Mouse (Mus musculus) WW6 (cell line): ENCODE data around the gene Nckap5.

Experiments
- DNase-seq: peaks from one replicate; pipeline ENCODE4 v3.0.0-alpha.2; 2013; ENCODE audit warnings: low read depth, low spot score

The Nckap5 gene

DNA sequence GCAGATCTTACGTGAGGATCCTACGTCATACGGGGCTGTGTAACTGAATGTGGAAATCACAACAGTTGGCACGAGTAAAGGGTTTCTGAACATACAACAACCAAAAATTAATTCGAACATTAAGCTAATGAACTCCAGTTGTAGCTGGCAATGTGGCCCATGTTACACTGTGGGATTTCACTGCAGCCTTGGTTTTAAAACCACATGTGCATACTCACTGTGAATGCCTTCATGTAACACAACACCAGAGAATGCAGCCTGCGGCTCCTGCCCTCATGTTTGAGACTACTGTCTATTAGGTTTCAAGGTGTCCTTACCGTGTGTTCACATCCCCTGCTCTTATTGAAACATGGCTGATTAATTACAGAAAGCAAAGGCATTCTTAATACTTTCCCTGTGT is 269.7 kb downstream of the Nckap5 start:
- DNase-seq, result no peak

DNA sequence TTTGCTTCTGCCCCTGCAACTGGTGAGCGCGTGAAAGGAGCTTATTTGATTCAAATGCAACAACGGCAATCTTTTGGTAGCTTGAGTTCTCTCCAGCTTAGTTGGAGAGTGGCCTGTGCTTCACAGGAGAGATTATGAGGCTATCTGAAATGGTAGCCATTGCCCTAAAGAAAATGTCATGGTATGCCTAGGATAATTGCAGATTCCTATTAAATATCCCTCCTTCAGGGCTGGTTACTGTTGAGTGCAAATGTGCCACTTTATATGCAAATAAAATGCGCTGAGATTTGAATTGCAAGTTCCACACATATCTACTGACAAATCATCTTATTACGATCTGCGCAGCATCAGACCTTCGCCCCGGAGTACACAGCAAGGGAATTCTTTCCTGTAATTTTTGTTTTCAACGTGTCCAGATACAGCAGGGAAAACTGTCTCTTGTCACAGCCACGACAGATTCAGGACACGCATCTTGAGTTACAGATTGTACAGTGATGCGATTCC is 272.8 kb downstream of the Nckap5 start:
- DNase-seq, result no peak

DNA sequence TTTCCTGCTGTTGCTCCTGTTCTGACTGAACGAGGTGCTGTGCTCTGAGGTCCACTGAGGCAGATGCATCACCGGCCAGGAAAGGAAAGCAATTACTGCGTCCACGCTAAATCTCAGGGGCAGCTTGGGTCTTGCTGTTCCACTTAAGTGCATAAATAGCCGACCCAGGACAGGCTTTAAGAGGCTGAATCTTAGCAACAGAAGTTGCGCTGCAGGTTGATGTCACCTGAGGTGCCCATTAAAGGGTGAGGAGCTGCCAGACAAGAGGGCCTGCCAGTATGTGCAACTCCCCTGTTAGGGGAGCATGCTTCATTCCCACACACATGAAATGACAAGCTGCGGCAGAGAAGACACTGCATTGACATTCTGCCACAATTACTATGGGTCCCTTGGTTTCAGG is 282.6 kb downstream of the Nckap5 start:
- DNase-seq, result no peak

DNA sequence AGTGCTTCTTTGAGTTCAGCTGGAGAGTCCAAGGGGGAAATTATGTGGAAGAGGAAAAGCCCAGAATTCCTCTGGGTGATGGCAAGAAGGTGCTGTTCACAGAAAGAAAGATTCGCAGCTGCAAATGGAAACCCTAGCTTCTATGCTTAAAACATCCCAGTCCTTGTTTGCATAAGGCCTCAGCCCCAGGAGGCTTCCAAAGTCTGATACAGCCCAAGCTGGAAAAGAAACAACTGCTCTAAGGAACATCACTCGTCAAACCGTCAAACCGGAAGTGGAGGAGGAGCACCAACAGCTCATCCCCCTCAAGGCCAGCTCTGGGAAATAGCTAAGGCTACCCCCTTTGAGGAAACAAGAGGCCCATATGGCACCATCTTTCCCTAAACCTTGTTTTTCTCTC is 286.1 kb downstream of the Nckap5 start:
- no peak for DNase-seq

DNA sequence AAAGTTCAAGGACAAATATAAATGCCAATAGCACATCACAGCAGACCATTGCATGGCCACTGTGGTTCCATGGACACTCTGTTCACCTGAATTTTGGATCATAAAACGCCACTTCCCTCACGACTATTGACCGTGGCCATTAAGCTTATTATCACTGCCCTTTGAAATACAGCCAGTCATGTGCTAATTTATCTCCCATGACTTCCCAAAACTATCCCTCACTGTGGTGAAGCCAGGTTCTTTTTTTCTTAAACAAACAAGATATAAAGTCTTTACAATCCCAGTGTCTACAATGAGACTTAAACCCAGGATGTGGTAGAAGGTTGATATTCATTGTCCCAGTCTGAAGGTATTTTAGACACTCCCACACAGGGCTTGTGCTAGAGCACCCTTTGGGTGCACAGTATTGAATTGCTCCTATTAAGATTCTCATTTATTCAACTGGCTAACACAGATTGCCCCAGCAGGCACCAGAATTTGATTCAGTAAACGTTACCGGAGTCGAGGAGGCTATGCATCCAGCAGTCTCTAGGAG is 293.3 kb downstream of the Nckap5 start:
- no peak for DNase-seq

DNA sequence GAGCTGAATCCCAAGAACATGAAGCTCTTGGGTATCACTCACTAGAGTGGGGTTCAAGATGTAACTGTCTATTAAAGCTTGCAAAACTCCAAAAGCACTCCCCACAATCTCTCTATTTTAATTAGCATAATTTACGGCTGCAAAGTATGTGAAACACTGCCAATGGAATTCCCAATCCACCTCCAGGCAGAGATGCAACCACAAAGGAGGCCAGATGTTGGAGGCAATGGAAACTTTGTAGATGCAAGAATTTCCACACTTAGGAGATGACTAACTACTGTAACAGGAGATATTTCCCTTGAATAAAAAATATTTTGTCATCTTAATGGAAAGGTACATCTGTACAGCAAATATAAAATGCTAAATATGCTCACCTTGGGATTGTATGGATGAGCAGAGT is 295.1 kb downstream of the Nckap5 start:
- no peak for DNase-seq

DNA sequence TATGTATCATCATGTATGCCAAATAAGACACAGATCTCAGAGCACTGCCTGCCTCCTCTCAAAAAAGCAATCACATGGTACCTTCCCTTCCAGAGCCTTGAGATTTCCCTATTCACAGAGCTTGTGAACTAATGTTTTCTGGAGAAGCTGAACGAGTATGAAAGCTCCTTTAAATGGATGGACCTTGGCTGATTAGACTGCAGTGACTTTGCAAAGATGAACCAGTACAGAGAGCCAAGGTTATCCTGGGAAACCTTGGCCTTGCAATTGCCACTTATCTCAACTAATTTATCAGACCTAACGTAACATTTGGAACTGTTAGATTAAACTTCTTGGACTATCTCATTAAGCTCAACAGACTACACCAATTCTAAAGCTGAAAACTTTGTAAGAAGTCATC is 296.6 kb downstream of the Nckap5 start:
- DNase-seq, result no peak

DNA sequence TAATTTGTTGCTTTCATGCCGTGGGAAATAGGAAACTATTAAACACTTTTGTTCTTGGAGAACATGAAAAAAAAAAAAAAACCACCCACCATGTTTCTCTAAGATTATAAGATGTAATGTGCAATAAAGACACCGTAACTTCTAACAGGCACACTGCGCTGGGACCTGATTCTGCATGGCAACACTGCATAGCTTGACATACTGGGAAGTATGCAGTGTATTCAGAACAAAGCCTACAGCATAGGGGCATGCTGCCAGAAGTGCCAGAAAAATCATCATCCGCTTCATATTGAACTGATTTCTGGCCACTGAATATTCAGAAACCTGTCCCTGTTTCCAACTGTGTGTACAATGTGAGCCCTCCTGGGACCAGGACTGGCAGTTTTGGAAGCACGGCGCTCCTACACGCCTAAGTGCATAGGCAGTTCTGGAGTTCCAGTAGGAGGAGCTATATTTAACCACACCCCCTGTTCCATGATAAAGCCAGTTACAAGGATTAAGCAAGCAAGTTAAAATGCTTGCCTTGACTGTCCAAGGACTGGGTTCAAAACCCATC is 302.5 kb downstream of the Nckap5 start:
- DNase-seq, result no peak

DNA sequence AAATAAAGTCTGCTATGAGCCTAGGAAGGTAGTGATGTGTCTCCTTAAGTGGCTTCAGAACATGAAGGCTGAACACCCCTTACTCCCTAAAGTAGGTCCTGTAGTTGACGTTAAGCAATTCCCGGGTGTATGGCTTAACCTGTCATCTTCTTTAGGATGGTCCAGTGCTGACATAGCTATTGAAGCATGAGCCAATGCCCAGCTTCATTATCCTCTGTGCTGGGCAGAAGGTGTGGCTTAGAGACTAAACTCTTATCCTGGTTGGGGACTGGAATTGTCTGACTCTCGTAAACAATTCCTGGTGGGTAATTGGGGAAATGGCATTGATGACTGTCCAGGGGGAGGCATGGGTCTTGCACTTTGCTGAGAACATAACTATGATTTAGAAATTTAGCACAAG is 312.5 kb downstream of the Nckap5 start:
- DNase-seq, result no peak

DNA sequence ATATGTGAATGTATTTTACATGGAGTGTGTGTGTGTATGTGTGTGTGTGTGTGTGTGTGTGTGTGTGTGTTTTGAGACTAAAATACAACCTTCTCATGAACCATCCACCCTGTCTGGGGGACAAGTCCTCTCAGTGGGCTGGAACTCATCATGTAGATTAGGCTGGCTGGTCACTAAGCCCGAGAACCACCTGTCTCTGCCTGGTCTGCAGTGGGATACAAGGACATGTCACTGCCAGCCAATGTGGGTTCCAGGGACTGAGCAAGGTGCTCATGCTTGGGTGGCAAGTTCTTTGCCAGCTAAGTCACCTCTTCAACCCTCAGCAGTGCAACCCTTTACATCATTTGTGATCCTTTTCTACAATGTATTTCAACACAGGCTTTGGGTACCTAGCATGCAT is 313.2 kb downstream of the Nckap5 start:
- no peak for DNase-seq

DNA sequence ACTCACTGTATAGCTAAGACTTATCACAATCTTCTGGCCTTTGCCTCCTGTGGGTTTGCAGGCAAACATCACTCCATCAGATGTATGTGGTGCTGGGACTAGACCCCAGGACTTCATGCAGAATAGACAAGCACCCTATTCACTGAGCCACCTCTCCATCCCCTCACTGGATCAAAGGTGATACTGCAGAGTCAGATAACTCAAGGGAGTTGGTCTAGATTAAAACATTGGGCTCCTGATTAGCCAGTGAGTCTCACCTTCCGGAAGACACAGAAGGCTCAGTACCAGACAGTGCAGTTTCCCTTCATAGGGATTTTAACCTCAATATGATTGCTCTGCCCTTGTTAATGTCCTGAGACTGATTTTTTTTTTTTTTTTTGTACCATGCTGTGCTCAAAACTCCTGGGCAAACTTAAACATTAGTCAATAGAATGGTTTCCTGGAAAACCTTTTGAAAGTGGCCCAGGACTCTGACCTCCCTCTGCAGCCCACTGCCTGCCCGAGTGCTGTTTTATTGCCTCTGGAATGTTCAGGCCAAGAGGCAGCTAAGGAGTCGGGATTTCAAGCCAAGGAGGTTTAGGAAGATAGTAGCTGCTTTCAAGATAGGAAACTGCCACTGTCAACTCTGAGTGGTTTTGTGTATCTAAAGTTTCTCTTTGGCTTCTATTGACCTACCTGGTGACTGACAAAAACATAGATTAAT is 315.4 kb downstream of the Nckap5 start:
- DNase-seq, result no peak

DNA sequence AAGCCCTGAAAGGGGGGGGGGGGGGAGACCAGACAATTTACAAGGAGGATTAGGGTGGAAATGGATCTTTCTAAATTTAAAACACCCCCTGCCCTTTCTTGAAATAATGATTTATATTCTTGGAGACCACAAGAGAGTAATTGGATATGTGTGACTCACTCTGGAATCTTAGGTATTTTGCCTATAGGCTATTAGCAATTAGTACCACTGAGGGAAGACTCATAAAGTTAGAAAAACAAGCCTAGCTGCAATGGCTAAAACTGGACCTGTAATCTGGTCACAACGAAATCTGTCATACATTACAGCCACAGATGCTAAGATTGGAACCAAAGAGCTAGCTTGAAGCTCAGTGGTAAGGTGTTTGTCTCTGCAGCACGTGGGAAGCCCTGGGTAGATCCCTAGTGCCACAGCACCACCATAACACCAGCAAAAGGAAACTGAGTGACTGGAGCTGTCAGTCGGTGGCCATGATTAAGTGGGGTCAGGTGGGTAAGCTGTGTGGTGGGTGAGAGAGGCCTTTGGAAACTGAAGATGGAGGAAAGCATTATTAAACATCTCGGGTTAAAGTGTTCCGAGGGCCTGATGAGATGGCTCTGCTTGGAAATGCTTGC is 318.7 kb downstream of the Nckap5 start:
- no peak for DNase-seq

DNA sequence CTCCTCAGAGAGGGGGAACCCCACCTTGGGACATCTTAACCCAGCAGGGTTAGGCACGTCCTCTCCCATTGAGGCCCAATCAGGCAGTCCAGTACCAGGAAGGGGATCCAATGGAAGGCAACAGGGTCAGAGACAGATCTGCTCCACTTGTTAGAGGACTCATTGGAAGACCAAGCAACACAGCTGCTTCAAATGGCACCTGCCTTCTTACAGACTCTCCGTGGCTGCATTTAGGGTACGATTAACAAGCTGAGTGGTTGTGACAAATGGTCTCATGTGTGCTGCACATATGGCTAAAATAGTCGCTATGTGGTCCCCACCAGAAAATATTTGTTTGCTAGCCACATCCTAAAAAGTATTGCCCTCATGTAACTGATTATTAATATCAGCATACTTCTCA is 325.9 kb downstream of the Nckap5 start:
- DNase-seq, result no peak

DNA sequence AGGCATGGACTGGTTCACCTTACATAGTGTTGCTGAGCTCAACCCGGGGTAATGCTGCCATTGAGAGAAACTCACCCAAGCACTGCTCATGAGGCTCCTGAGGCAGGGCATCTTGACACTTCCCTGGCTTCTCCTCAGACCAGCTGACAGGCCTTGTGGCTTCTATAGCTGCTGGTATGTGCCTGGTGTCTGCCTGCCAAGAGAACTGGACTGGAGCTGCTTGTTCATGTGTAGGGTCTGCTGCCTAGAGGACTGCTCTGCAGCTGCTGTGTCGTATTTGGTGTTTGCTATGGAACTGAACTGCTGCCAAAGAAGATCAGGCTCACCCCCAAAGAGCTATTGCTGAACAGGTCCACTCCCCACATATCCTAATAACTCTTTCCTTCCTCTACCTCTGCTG is 327.9 kb downstream of the Nckap5 start:
- no peak for DNase-seq

DNA sequence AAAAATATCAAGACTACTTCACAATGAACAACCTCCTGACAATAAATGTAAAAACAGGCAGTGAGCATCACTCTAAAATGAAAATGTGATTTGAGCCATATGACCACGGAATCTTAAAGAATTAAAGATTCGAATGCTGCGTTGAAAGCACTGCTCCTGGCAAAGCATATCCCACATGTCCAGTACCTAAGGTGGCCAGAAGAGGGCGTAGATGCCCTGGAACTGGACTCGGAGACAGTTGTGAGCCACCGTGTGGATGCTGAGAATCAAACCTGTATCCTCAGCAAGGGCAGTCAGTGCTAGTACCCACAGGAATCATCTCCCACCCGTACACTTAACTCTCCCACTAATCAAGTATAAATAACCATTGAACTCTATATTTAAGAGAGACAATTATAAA is 333.9 kb downstream of the Nckap5 start:
- peak; percentile 24 for DNase-seq

DNA sequence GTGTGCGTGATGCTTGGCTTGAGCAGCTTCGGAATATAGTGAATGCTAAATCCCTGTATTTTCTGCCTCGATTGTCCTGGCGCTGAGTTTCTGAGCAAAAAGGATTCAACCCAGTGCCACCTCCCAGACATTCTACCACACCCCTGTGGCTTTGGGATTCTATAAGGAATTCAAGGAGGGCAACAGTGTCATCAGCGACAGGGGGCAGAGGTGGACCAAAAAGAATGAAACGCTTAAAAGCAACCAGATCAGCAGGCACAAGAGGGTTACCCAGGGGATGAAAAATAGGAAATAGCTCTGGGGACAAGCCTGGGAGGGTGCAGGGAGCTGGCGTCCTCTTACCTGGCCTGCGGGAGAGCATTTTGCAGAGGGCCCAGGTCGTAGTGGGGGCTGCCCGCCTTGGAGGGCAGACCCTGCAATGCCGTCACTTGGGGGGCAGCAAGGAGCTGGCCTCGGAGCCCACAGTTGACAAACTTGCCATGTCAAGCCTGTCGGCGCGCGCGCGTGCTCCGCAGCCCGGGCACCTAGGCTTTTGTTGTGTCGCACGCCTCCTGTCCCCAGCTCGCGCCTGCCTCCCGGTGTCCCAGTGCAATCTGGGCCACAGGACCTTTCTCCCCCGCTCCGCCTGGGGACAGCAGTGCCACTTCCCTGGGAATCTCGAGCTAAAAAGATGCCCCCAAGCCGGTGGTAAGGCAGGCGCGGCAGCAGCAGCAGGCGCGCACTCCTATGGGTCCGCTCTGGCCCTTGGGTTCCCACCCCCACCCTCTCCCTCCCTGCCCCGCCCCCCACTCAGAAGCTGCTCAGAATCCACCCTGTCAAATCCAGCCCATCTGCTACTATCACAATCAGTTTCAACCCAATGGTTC is 338.2 kb downstream of the Nckap5 start:
- no peak for DNase-seq

DNA sequence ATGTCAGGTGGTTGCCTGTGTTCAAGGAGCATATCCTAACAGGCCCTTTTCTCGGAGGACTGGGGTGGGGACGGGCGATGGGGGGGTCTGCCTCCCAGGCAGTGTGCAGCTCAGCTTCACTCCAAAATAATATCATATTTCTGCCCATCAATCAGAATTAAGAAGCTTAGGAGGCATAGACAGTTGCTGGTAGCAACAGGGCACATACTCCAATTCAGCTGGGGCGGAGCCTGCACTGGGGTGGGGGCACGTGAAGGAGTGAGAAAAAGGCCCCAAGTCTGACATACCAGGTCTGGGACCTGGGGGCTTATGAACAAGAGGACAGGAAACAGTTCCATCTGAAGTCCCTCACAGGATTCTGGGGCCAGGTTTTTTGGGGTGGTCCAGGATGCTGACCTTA is 339.2 kb downstream of the Nckap5 start:
- DNase-seq, result no peak

DNA sequence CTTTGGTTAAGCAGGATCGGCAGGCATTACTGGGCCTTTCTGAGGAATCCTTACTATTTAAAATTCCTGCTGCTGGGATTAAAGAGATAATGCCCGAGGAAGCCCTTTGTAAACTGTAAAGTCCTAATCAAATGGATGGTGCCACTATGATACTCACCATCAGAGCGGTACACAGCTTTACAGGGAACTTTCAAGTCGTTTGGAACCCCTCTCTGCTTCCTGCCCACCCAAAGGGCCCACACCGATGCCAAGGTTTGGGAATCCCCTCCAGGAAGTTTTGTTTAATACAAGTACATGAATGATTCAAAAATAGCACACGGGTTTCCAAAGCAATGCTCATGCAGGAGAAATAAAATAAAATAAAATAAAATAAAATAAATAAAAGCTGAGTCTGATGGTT is 340.3 kb downstream of the Nckap5 start:
- DNase-seq, result no peak

DNA sequence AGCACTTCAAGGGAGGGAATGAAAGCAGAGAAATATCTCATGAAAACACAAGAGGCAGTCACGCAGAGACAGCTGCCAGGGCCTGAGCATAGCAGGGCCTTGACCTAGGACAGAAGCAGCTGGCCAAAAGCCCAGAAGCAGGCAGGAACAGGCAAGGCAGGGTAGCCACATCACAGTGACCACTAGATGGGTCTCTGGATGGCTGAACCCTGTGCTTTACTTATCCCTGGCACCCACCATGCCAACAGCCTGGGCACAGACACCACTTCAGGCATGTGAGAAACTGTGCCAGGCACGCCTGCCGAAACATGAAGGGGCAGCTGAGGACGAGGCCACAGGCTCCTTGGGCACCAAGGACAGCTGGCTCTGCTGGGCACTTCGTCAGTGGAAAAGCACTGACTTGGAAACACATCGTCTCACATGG is 345.9 kb downstream of the Nckap5 start:
- no peak for DNase-seq

DNA sequence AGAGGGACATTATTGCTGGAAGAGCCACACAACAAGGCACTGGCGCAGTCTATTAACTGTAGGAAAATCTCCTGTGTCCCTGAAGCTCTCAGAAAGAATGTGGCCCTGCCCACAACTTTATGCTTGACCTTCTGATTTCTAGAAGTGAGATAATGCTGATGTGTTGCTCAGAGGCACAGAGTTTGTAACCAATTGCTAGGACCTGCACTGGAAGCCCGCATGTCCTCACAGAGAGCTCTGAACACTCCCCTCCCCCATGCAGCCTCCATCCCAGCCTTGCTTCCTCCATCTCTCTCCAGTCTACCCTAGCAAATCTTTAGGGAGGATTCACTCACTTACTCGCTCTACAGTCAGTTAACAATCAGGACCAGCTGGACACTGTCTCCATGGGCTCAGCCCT is 346.9 kb downstream of the Nckap5 start:
- no peak for DNase-seq

DNA sequence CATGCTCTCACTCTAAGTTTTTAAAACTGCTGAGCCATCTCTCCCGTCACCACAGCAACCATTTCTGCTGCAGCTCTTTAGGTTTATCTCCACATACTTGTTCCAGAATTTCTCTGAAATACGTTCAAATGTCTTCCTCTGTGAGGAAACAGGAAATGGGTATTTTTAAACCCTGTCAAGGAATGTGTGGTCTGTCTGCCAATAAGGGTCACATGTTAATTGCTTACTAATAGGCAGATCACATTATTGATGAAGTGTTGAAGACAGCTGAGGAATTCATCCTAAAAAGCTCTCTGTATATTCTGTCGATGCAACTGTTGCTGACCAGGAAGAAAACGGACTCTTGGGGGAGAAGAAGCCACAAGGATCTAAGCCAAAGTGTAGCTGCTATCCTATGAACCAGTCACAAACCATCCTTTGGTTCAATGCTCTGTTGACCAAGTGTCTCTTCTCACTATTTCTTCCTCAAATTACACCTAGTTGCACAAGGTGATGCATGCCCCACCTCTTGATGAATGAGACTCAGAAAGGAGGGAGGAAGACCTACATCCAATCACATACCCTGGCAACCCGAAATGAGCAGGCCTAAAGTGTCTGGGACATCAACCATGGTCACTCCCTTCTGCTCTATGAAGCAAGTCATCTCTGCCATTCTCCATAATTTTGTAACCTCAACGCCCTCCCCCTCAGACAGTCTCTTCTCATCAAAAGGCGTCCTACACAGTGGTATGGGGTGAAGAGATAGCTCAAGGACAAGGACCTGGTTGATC is 349.0 kb downstream of the Nckap5 start:
- no peak for DNase-seq
